Mouse (Mus musculus) Patski (cell line): Measurements from ENCODE around the gene Thra. TPM values are rescaled to one million over a fixed set of nuclear protein-coding genes. Genes with fewer than 3 reads are reported as not detected.

ENCODE experiments used
- ATAC-seq: fragments of 100-300 bp; one replicate; pipeline ENCODE4 v1.8.0; 2021
- CTCF ChIA-PET: fragments of 350-600 bp; sonication (Branson Sonifier 250); formaldehyde crosslinking; loops from one replicate; lab custom pipeline; 2022; ENCODE audit warnings: inconsistent platforms; lab: Charles Lee
- POLR2A ChIA-PET: fragments of 350-600 bp; sonication (Branson Sonifier 250); formaldehyde crosslinking; loops from one replicate; lab custom pipeline; 2022; ENCODE audit warnings: antibody characterized with exemption, inconsistent platforms; lab: Charles Lee
- DNase-seq: peaks from one replicate; pipeline ENCODE4 v3.0.0-alpha.2; 2011; ENCODE audit warnings: low read depth, low spot score
- H3K27me3 ChIP-seq: fragments of 371-371 bp; one replicate; pipeline ENCODE4 v1.5.1; 2021
- CTCF ChIP-seq: fragments of 100-300 bp; IDR thresholded peaks from one replicate; pipeline ENCODE4 v1.5.1; 2021
- in situ Hi-C: fragments of 300-500 bp; cut with MboI; formaldehyde crosslinking; loops from 3 replicates; pipeline ENCODE4 v1.11.1; 2018; ENCODE audit warnings: low pct_unique_long_range_greater_than_20kb, mixed read lengths
- polyA plus RNA-seq: library from polyadenylated mRNA; unstranded; gene quantifications from one replicate; pipeline ENCODE4 v1.2.3, GENCODE M21; 2021

Gene Thra
- polyA plus RNA-seq, 1 experiment from 2014 or later: 44.7 TPM

GRCm38 (mm10) chr11:98749716-98750115 lies 9.3 kb downstream of the Thra start:
- TF ChIP-seq CTCF: no peak
- in situ Hi-C loops: no loop called here
- ATAC-seq (no peak), DNase-seq (no peak)
- no peaks in the 10 kb centered on the region for H3K27me3 ChIP-seq
- POLR2A ChIA-PET: no interaction called here
- CTCF ChIA-PET: interaction anchor here (0.7 to 2.6 kb wide), 2 partner anchors 9 to 54 kb away, joined by 3 to 13 read pairs; partner anchors contain the start of gene Thra

GRCm38 (mm10) chr11:98750351-98751201 lies 10.1 kb downstream of the Thra start:
- ATAC-seq: peak; percentile 80
- ChIA-PET CTCF (interaction anchor here (0.7 to 2.6 kb wide), 4 partner anchors 10 to 53 kb away, joined by 3 to 13 read pairs (median 4); partner anchors contain the start of gene Thra), POLR2A (interaction anchor here (0.6 to 2.3 kb wide), 5 partner anchors 8 to 711 kb away, joined by 3 to 12 read pairs (median 4); no protein-coding TSS in a partner anchor)
- in situ Hi-C loops: no loop called here
- TF ChIP-seq CTCF: no peak
- no peaks in the 10 kb centered on the region for H3K27me3 ChIP-seq
- peak; percentile 81 for DNase-seq

DNA sequence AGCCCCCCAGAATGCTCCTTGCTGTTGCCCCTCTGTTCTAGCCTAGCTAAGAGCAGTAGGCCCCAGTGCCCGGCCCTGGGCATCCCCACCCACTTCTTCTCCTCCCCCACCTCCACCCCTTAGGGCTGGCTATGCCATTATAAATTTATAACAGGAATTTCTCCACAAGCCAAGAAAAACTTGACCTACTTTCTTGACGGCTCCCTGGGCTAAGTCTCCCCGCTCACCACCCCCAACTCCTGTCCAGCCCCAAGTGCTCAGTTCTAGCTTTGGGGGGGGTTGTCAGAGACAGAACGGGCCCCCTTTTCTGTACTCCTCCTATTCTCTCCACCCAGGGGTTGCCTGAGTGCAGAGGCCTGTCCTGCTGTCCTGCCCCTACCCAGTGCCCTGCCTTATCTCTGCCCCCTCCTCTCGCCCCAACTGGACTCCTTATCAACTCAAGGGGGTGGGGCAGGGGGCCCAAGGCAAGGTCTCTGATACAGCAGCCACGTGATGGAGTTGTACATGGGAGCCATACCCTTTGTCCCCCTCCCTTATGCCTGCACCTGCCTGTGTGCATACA lies 10.9 kb downstream of the Thra start:
- ChIA-PET POLR2A (interaction anchor here (1.3 to 2.3 kb wide), 3 partner anchors 9 to 41 kb away, joined by 4 to 12 read pairs (median 9); no protein-coding TSS in a partner anchor), CTCF (interaction anchor here (1.1 to 2.6 kb wide), 3 partner anchors 10 to 22 kb away, joined by 3 to 13 read pairs (median 4); partner anchors contain the start of gene Thra)
- peak; percentile 20 for ATAC-seq
- in situ Hi-C loops: no loop called here
- TF ChIP-seq CTCF: no peak
- DNase-seq: no peak
- H3K27me3 ChIP-seq: no peaks in the 10 kb centered on the region

DNA sequence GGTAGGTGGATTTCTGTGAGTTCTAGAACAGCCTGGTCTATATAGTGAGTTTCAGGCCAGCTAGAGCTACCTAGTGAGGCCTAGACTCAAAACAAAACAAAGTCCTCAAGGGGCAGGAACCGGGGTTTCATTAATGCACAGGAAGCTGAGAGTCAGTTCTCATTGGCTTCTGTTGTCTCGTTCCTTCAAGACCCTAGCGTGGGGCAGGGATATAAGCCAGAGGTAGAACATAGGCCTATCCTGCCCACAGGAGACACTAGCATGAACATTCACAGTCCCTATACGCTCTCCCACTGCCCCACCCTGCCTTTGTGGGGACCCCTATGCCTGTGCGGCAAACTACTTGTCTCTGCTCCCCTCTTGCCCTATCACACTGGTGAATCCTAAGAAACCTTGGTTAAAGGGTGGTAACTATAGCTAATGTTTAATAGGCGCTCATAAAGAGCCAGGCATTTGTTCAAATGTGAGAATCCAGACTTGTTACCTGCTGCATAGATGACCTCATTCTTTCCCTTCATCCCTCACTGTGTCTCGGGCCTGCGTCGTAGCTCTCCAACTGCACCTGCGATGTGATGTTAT lies 12.2 kb downstream of the Thra start:
- ATAC-seq (no peak), DNase-seq (no peak)
- H3K27me3 ChIP-seq: no peaks in the 10 kb centered on the region
- POLR2A ChIA-PET: interaction anchor here (2.3 kb wide), 1 partner anchor 10 kb away, joined by 12 read pairs; no protein-coding TSS in a partner anchor
- in situ Hi-C loops: no loop called here
- TF ChIP-seq CTCF: no peak
- CTCF ChIA-PET: interaction anchor here (1.0 to 2.5 kb wide), 4 partner anchors 20 to 40 kb away, joined by 4 to 9 read pairs (median 4); no protein-coding TSS in a partner anchor

- in situ Hi-C loops: no loop called here
- POLR2A ChIA-PET: interaction anchor here (1.3 kb wide), 1 partner anchor 11 kb away, joined by 4 read pairs; no protein-coding TSS in a partner anchor
- no peak for TF ChIP-seq CTCF
- CTCF ChIA-PET: interaction anchor here (1.0 to 2.5 kb wide), 4 partner anchors 19 to 41 kb away, joined by 4 to 9 read pairs (median 4); no protein-coding TSS in a partner anchor
- no peak for DNase-seq
- H3K27me3 ChIP-seq: no peaks in the 10 kb centered on the region
- no peak for ATAC-seq
These were observed 12.8 kb downstream of the Thra start for GRCm38 (mm10) chr11:98753264-98753663.

GRCm38 (mm10) chr11:98754151-98754620 lies 13.7 kb downstream of the Thra start:
- no peak for TF ChIP-seq CTCF
- no peaks in the 10 kb centered on the region for H3K27me3 ChIP-seq
- ChIA-PET CTCF (interaction anchor here (1.0 to 2.5 kb wide), 5 partner anchors 11 to 42 kb away, joined by 4 to 17 read pairs (median 6); no protein-coding TSS in a partner anchor), POLR2A (interaction anchor here (1.3 kb wide), 1 partner anchor 12 kb away, joined by 4 read pairs; no protein-coding TSS in a partner anchor)
- ATAC-seq: no peak
- in situ Hi-C loops: no loop called here
- no peak for DNase-seq

DNA sequence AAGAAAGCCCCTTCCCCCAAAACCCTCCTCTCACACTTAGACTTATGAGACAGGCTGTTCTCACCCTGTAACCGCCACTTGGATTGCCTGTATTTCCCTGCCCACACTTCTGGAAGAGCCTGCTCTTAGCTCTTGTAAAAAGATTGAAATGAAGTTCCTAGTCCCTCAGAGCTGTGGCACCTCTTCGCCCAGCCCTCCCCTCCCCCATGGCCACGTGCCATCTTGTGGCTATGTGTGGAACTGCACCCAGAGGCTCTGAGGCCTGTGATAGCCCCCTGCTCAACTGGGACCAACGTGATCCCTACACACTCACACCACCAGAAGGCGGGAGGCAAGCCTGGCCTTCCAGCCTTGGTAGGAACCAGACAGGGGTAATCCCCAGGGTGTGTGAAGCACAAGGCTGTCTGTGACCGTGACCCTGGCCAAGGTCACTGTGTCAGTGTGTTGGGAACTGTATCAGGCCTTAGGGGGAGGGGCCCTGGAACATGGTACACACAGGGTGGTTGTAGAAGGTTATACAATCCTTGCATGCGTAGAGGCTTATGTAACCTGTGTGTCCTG lies 14.3 kb downstream of the Thra start:
- in situ Hi-C loops: no loop called here
- no peaks in the 10 kb centered on the region for H3K27me3 ChIP-seq
- ATAC-seq (no peak), DNase-seq (no peak)
- ChIA-PET CTCF (interaction anchor here (1.0 to 2.5 kb wide), 4 partner anchors 12 to 32 kb away, joined by 4 to 17 read pairs (median 8); no protein-coding TSS in a partner anchor), POLR2A (interaction anchor here (1.3 kb wide), 1 partner anchor 13 kb away, joined by 4 read pairs; no protein-coding TSS in a partner anchor)
- TF ChIP-seq CTCF: peak; percentile 93

DNA sequence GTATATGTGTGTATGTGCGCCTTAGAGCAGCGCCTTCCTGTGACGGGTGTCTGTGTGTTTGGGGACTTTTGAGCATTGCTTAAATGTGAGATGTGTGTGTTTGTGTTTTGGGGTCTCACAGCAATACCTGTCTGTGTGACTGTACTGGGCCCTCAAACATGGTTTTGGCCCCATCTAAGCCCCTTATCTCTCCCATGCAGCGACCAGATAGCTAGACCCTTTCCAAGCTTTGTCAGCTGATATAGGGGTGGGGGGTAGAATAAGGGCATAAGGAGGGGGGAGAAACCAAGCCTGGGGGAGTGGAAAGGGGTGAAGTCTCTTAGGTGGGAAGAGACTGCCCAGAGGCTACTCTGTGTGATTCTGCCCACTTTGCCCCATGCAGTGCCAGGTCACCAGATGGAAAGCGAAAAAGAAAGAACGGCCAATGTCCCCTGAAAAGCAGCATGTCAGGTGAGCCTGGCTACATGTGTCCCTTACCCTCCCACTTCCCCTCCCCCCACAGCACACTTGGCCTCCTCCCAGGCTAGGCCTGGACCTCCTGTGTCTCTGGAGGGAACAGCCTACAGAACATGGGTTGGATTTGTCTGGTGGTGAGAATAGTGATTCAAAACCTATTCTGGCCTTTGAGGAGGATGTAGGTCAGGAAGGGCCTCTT lies 15.4 kb downstream of the Thra start:
- CTCF ChIA-PET: interaction anchor here (1.6 kb wide), 1 partner anchor 30 kb away, joined by 4 read pairs; no protein-coding TSS in a partner anchor
- ATAC-seq (no peak), DNase-seq (no peak)
- no peaks in the 10 kb centered on the region for H3K27me3 ChIP-seq
- in situ Hi-C loops: no loop called here
- TF ChIP-seq CTCF: no peak
- POLR2A ChIA-PET: interaction anchor here (0.6 kb wide), 1 partner anchor 23 kb away, joined by 5 read pairs; no protein-coding TSS in a partner anchor

- CTCF ChIA-PET: interaction anchor here (1.6 kb wide), 1 partner anchor 29 kb away, joined by 4 read pairs; no protein-coding TSS in a partner anchor
- no peaks in the 10 kb centered on the region for H3K27me3 ChIP-seq
- POLR2A ChIA-PET: interaction anchor here (0.6 kb wide), 1 partner anchor 24 kb away, joined by 5 read pairs; no protein-coding TSS in a partner anchor
- no peak for DNase-seq
- no peak for TF ChIP-seq CTCF
- in situ Hi-C loops: no loop called here
- no peak for ATAC-seq
These were observed 16.3 kb downstream of the Thra start for GRCm38 (mm10) chr11:98756711-98757110.
